Mouse (Mus musculus) spleen, adult 2 months (tissue): Measurements from ENCODE around the gene Snai1.

Source experiments
- CTCF ChIP-seq: fragments of 200-500 bp; IDR thresholded peaks from 2 replicates; pipeline ENCODE4 v1.5.1; 2011; ENCODE audit warnings: mild to moderate bottlenecking, inconsistent platforms; ENCODE audit not compliant: insufficient read depth, insufficient read length, insufficient replicate concordance; ENCODE audit errors: extremely low read depth
- POLR2A ChIP-seq: fragments of 200-500 bp; IDR thresholded peaks from 2 replicates; pipeline ENCODE4 v1.6.1; 2011; ENCODE audit warnings: low read depth, low read length, inconsistent platforms

- TF ChIP-seq POLR2A = no peak
- no peak for TF ChIP-seq CTCF
Observed at GRCm38 (mm10) chr2:167570815-167571214, 32.8 kb downstream of the Snai1 start.
